Mouse (Mus musculus): Measurements from ENCODE around the gene Zfp113. TPM values are rescaled to one million over a fixed set of nuclear protein-coding genes. Genes with fewer than 3 reads are reported as not detected.
A peak's percentile ranks its signal among the peaks of the same experiment; 100 is the strongest.

Gene Zfp113
- total RNA-seq, 2 experiments from 2014 or later, result 10.5 to 10.6 TPM

Small RNA genes lying within 50 kb of the gene (microRNA-seq; reads per million reads assigned to microRNA genes)
- gene Mir106b, result 966 reads per million, percentile 76 among the genes with 10 or more reads in this experiment
- gene Mir25, result 109 reads per million, percentile 57 among the genes with 10 or more reads in this experiment
- gene Mir93, result 2,665 reads per million, percentile 86 among the genes with 10 or more reads in this experiment

Other genes with a start within 250 kb of the Zfp113 start
- not detected for gene Cyp3a13, start 234.1 kb downstream of the Zfp113 start, total RNA-seq (2021)
- gene Gjc3, start 192.6 kb downstream of the Zfp113 start, total RNA-seq (2021), result 1 to 10 TPM; 4.5 to 6.5 TPM
- not detected for gene Azgp1, start 174.2 kb downstream of the Zfp113 start, total RNA-seq (2021)
- gene Smok3a, start 134.5 kb downstream of the Zfp113 start, total RNA-seq (2021), result not detected
- gene Smok3b, start 134.3 kb downstream of the Zfp113 start, total RNA-seq (2021), result not detected
- not detected for gene Smok3c, start 102.5 kb downstream of the Zfp113 start, total RNA-seq (2021)
- gene Zkscan1, start 70.7 kb downstream of the Zfp113 start, total RNA-seq (2021), result 10 to 100 TPM; 39.2 to 39.4 TPM
- gene Zscan21, start 38.8 kb downstream of the Zfp113 start, total RNA-seq (2021), result 10 to 100 TPM; 21.8 to 26.1 TPM
- gene Cops6, start 5.3 kb upstream of the Zfp113 start, total RNA-seq (2021), result 100 to 1,000 TPM; 145 to 149 TPM
- gene Ap4m1, start 16.3 kb upstream of the Zfp113 start, total RNA-seq (2021), result 10 to 100 TPM; 26.2 to 28.1 TPM
- gene Mcm7, start 16.7 kb upstream of the Zfp113 start, total RNA-seq (2021), result 10 to 100 TPM; 15.6 to 16.0 TPM
- gene Taf6, start 31.7 kb upstream of the Zfp113 start, total RNA-seq (2021), result 10 to 100 TPM; 28.8 to 31.3 TPM
- gene Cnpy4, start 31.7 kb upstream of the Zfp113 start, total RNA-seq (2021), result 10 to 100 TPM; 13.9 to 15.1 TPM
- 10 to 100 TPM; 10.3 to 11.1 TPM for gene Mblac1, start 38.6 kb upstream of the Zfp113 start, total RNA-seq (2021)
- under 1 TPM in 1 of 2 experiments, not detected in 1; 0.13 TPM for gene Nxpe5, start 70.2 kb upstream of the Zfp113 start, total RNA-seq (2021)
- gene Lamtor4, start 99.7 kb upstream of the Zfp113 start, total RNA-seq (2021), result 10 to 100 TPM; 65.3 to 70.0 TPM
- gene BC037034, start 108.3 kb upstream of the Zfp113 start, total RNA-seq (2021), result 10 to 100 TPM; 74.6 to 75.5 TPM
- 1 to 10 TPM; 3.4 to 4.0 TPM for gene Gal3st4, start 117.1 kb upstream of the Zfp113 start, total RNA-seq (2021)
- gene Gm43720, start 124.2 kb upstream of the Zfp113 start, total RNA-seq (2021), result under 1 TPM in 1 of 2 experiments, not detected in 1; 0.11 TPM
- 1 to 10 TPM; 3.8 to 4.1 TPM for gene Gpc2, start 124.3 kb upstream of the Zfp113 start, total RNA-seq (2021)
- gene Stag3, start 124.5 kb upstream of the Zfp113 start, total RNA-seq (2021), result 1 to 10 TPM; 1.8 to 3.2 TPM
- not detected for gene Pvrig, start 186.2 kb upstream of the Zfp113 start, total RNA-seq (2021)